Mouse (Mus musculus) T-helper 2 cell (primary cell): ENCODE results near the gene Gpc3.
"Not testable (repeated sequence)": the region's sequence is repeated elsewhere in the genome, so short reads cannot be mapped to it uniquely, and the experiment has no call there.

ENCODE experiments used
- in situ Hi-C: fragments of 300-600 bp; cut with MboI, MseI; formaldehyde crosslinking; loops from one replicate; pipeline ENCODE4 v1.15.1; 2025; ENCODE audit warnings: high pct_unique_total_duplicates

Gene Gpc3

DNA sequence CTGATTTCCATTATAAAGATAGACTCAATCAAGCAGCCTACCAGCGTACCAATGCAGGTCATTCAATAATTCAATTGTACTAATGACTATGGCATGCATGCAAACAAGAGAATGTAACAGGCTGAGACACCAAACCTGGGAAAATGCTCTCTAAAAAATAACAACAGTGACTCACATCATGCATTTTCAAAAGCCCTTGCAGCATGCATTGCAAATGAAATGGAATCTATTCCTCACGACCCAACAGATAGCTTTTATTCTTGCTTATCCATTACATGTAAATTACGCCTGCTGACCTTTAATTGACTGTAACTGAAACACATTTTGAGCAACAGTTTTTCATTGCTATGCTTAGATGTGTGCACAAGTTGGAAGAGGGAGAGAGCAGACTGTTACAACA lies 200.8 kb downstream of the Gpc3 start:
- in situ Hi-C loops, result no loop called here

DNA sequence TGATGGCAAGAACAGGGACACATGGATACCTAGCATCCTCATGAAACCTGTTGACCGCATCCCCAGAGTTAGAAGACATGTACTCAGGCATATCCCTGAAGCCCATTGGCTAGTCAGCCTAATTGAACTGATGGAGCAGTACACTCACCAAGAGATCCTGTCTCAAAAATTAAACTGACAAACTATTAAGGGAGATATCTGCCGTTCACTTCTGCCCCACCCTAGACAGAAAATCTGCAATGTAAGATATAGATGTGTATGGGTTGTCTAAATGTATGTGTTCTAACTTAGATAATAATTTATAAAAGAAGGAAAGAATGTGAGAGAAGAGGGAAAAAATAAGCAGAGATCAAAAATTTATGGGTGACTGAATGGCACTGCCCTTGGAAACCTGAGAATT lies 212.6 kb downstream of the Gpc3 start:
- in situ Hi-C loops, result no loop called here

DNA sequence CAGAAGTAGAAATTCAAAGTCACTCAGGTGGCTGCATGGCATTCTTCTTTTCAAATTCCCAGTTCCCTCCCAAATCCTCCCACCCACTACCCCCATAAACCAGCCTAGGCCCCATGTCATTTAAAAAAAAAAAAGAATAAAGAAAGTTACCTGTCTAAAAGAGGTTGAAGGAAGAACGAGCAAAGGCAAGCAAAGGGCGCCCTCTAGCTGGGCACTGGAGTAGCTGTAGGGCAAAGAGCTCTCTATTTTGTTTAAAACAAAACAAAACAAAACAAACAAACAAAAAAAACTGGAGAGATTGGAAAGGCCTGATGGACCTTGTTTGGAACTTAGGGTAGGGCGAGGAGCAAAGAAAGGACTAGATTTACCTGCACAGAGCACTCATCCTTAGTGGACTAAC lies 238.6 kb downstream of the Gpc3 start:
- in situ Hi-C loops, result no loop called here

DNA sequence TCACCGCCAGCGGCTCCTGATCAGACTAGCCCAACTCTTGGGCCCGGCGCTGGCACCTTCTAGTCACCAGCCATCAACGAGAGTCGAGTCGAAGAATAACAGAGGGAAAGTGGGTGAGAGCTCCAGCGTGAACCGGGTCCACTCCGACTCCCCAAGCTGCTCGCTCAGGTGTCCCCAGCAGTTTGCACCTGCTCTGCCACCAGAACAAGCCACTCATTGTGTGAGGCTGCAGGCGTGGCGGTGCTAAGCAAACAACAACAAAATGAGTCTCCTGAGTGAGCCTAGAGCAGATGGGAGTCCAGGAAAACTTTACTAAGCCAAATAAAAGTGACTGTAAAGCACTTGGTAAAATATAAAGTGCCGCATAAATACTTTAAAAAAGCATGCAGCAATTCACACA lies 239.5 kb downstream of the Gpc3 start:
- in situ Hi-C loops, result no loop called here

DNA sequence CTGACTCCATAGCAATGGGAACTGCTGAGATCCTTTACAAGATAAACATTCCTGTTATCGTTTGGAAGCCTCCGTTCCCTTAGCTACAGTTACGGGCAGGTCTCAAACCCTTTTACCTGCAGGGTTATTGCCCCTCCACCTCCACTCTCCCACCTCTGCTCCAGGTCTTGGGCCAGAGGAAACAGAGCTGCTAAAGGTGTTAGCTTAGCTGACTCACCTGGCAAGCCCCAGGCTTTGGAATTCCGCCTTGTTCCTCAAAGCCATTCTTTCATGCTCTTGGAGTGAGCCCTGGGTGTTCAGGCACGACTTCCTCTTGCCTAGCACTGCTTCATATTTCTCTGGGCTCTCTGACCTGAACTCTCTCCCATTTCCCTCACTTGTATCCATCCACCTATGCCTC lies 241.3 kb downstream of the Gpc3 start:
- in situ Hi-C loops, result no loop called here

DNA sequence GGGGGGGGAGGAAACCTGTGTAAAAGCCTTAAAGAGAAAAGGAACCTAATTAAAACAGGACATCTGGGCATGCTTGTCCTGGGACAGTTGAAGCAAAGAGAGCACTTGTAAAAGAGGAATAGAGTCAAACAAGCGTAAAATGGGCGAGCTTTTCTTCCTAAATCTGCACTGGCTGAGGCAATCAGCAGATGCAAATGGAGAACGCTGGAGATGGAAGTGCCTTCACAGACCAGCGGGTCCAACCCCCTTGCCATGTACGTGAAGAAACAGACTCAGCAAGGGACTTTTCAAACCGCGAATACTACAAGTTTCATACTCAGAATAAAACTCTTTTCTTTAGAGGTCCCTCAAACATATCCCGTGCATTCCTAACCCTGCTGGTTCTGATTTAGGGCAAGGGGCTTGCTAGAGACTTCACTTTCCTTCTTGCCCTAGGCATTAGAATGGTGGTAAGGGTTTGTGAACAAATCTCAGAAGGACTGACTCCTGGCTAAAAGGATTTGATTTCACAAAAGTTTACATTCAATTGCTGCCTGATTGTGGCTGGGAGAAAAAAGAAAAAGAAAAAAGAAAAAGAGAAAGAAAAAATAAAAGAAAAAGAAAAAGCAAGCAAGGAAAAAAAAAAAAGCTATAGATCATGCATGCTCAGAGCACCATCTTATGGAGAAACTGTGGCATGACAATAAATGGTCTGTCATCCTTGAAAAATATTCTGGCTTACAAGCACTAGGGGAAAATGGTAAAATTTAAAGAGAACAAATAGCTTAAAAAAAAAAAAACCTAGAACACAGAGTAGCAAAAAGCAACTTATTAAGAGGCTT lies 243.6 kb downstream of the Gpc3 start:
- in situ Hi-C loops, result no loop called here

DNA sequence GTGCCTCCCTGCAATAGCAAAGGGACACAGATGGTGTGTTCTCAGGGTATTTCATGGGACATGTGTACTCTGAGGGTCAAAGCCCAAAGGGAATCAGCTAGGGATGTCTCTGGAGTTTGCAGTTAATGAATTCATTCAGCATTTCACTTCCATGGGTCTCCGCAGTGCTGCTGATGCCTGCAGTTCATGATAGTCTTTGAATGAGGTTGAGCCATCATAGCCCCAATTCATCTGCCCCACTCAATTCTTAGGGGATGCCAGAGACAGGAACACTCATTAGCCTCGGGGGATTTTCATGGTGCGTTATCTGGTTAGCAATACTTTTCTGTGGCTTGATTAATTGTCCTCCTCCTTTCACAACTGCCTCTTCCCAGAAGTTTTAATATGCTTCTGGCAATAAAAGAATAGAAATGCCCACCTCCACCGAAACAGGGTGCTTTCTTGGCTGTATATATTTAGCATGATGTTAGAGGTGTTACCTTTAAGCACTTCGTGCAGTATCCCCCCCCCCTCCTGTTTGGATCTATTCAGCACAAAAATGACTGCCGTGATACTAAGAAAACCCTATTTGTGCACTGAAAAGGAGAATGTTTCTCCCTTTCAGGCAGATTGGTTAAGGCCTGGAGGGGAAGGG lies 244.3 kb downstream of the Gpc3 start:
- in situ Hi-C loops, result no loop called here

DNA sequence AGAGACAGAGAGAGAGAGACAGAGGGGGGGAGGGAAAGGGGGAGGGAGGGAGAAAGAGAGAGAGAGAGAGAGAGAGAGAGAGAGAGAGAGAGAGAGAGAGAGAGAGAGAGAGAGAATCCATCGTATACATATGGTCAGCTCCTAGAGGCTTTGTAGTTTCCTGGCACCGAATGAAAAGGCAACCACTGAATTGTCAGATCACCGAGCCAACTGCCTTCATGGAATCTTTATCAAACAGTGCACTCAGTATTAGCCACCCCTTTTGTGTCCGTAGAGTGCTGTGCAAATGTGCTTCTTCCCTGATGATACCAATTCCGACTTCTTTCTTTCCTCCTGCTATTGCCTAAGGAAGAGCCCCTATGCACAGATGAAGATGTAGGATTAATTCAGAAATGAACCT lies 246.9 kb downstream of the Gpc3 start:
- in situ Hi-C loops, result no loop called here

DNA sequence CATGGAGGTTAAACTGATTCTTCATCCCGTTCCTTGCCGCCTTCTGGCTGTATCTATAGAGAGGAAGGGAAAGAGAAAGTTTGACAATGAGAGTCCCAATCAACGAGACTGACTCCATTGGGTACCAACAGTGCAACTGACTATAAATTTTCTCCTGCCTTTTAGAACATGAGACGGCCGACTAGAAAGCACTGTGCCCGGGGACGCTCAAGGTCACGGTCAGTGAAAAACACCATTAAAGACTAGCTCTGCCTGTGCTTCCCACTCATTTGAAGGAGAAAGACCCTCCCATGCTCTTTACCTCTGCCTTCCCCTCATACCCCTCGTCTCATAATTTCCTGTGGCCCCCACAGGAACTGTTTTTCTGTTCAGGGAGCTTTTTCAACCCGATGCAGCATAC lies 248.0 kb downstream of the Gpc3 start:
- in situ Hi-C loops, result no loop called here

DNA sequence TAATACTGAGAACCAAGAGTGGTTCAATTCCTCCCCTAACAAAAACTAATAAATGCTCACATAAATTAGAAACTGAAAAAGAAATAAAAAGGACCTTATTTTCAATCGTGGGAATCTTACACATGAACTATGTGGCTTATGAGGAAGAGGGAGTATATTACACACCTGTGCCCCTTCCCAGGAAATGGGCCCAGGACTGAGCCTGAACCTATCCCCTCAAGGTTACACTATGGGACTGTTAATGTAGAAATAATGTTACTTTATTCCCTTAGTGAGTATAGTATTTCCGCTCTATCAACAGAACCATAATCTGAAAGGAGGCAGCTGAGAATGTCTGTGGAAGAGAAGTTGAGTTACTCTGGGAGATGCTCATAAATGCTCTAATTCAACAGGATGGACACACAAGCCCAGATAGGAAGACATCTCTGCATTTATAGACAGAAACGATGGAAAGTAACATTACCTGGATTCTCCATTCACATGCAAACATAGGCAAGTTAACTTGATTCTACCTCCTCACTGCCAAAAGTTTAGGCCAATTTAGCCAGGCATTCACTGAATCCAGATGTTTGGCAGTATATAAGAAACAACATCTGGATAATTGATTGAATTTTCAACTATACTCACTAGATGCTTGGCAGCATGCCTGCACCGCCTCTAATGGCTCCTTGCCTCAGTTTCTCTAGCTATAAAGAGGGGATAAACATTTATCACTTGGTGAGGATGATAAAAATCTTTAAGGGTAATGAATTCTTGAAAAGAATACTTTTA lies 251.3 kb downstream of the Gpc3 start:
- in situ Hi-C loops, result no loop called here

DNA sequence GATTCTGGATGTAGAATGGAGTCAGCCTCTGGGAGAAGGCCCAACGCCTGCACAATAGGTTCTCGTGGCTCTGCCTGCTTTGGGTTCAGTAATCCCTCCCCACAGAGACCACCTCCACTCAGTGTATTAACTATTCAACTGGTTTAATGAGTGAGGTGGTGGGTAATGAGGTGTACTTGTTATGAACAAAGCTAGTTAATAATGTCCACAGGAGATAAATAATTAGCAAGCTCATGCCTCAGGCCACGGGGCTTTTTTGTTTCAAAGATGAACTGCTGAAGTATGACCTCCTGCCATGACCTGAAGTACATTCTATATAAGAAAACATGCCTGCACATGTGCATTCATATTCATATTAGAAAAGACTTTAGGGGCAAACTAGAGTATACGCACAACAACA lies 260.8 kb downstream of the Gpc3 start:
- in situ Hi-C loops, result no loop called here

DNA sequence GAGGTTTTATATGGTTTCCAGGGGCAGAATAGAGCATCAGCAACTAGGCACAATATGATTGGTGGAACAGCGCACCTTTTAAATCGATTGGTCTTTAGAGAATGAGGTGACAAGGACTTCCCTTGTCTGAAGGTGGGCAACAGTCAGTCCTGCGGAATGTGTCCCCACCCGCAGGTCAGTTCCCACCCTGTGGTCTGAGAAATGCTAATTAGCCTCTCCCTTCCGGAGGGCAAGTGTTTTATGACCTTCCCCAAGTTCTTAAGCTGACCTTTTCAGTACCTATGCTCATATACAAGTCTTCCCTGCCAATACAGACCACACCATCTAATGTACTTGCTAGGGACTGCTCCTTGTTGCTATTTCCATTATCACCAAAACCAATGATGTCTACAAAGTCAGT lies 263.1 kb downstream of the Gpc3 start:
- in situ Hi-C loops, result not testable (repeated sequence)

DNA sequence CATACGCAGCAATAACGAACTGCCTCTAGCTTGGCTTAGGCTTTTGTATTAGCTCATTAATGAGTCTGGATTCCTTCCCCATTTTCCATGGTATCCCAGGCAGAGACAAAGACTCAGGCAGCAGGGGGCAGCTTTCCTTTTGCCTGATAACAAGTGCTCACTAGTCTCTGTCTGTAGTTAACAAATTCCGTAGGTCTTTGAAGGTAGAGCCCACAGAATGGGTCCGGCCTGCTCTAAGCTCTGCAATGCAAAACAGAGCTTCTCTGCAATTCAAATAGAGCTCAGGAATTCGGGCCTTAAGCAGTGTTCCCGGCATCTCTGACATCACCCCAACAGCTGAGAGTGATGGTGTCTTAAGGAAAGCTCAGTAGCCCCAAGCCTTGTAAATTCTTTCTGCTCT lies 265.0 kb downstream of the Gpc3 start:
- in situ Hi-C loops, result no loop called here

DNA sequence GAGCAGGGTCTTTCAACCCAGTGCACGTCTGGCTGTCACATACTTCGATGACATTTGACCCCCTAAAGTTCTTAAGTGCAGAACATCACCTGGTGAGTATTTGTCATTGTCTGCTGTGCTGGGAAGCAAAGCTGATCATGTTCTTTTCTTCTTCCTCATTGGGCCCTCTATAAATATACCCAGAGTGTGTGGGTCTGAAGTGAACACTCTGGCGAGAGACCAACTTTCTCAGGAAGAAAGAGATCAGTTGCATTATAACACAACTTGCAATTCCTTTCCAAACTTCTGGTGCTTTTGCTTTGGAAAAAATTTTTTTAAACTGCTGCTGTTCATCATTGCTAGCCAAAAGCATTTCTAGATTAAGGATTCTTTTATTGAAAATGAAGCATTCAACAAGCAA lies 269.7 kb downstream of the Gpc3 start:
- in situ Hi-C loops, result no loop called here

DNA sequence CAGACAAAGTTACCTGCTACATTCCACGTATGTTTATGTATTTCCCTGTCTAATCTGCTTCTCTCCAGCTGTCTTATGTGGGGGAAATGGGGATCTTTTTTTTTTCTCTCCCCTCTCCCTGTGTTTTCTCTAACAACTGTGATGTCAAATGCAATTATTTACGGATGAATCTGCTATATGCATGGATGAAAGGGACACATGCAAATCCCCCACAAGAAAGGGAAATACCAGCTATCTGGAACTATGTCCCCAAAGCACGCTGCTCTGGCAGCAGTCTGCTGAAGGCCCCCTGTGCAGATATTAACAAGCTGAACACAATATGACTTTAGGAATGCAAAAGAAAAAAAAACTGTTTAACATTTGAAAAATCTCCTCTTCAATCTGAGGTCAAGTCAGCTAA lies 273.5 kb downstream of the Gpc3 start:
- in situ Hi-C loops, result no loop called here

DNA sequence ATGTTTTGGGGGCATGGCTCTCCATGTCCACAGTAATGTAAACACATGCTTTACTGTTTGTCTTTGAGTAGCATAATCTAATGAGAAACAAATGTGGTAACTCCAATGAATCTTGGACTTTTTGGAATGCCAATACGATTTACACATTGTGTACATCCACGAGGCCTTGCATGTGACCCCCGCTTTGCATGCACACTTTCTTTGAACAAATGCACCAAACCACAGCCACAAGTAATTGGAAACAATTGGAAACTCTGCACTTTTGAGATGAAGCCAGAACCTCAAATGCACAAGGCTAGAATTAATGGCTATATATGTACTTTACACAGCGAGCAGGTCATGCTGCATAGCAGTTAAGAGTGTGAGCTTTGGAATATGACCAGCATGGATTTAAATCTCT lies 292.0 kb downstream of the Gpc3 start:
- in situ Hi-C loops, result no loop called here

DNA sequence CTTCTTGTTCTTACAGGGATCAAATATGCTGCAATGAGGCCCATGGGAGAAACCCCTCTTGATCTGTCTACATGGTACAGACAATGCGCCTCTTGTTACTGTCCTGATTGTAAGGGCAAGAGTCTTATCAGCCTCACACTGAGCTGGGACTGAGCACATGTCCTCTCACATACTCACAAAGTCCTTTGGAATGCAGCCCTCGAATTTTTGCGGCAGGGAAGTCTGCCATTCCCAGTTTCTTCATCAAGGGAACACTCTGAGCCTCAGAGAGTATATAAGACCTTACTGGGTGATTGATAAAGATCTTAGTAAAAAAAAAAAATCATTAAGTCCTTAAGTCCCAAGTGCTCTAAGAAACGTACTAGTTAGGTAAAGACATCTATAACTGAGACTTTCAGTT lies 293.1 kb downstream of the Gpc3 start:
- in situ Hi-C loops, result no loop called here

DNA sequence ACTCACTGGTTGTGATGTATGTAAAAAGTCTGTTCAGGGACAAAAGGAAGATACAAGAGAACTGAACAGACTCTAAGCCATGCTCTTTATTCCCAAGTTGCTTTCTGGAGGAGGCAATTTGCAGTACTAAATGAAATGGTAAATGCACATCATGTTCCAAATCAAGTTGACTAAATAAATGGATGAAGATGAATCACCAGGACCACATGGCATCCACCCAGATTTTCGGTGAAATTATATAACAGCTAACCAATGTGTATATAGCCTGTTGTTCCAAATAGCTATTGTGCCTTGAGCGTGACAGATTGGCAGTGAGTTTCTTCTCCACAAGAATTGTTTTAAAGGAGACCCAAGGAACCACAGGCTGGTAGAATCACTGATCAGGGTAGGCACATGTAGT lies 302.8 kb downstream of the Gpc3 start:
- in situ Hi-C loops, result no loop called here

DNA sequence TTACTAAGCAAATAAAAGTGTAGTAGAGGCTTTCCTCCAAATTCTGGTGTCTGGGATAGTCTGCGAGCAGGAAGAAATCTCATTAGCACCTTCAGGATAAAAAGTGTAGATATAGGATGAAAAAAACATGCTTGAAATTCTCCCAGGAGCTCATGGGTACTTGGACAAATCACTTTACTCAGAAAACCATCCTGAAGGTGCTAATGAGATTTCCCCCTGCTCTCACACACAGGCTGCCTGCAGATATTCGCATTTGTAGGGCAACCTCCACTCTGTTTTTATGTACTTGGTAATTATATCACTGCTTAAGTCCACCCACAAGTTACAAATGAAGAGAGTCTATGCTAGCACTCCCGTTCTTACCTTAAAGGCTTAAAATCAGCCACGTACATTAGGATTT lies 308.5 kb downstream of the Gpc3 start:
- in situ Hi-C loops, result no loop called here

DNA sequence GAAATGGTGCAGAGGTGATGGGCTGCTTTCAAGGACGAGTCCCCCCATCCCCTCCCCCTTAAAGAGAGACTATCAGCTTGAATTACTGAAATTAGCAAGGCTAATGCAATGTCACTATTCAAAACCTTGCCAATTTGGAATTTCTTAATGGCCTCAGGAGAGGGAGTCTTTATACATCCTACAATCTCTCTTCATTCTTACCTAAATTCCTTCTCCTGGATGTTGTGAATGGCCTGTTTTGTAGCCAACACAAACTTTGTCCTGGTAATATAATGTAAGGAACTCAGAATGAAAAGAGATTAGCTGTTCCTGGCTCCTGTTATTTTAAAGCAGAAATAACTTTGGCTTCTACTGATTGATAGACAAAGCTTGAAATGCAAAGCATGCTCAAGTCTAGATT lies 325.0 kb downstream of the Gpc3 start:
- in situ Hi-C loops, result no loop called here

DNA sequence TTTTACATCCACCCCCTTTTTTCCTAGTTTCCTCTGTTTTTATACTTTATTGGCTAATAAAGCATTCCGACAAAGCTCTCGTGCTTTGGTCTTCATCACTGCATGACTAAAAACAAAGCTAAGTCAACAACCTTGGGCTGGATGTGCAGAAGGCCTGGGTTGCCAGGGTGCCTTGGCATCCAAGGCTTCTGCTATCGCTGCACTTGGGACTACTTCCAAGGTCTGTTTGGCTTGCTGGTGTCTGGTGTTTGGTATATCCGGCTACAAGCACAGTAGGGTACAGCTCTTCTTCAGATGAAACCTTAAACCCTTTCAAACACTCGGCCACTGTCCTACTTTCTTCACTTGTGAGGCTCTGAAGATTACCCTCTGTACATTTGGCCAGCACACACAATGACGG lies 325.8 kb downstream of the Gpc3 start:
- in situ Hi-C loops, result no loop called here

DNA sequence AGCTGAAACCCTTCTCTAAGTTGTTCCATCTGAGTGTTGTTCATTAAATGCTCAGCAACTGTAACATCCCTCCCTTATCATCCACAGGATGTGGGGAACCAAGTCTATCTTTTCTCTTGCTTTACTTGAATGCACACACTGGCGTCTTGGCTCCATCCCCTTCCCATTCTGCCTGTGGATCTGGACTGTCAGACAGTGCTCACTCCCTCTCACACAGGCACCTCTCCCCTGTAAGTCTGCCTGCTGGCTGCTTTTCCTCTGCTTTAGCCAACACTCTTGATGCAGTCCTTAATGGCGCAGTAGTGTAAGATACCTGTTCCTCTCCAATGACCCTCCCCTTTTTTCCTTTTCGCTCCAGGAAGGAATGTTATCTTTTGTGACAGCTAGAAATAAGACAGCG lies 331.7 kb downstream of the Gpc3 start:
- in situ Hi-C loops, result no loop called here
